Mouse (Mus musculus): ENCODE data around the gene Zbtb16. TPM values are rescaled to one million over a fixed set of nuclear protein-coding genes. Genes with fewer than 3 reads are reported as not detected.

The Zbtb16 gene
- total and polyA plus RNA-seq, 3 experiments, result 10.6 to 45.5 (median 20.0) TPM

DNA sequence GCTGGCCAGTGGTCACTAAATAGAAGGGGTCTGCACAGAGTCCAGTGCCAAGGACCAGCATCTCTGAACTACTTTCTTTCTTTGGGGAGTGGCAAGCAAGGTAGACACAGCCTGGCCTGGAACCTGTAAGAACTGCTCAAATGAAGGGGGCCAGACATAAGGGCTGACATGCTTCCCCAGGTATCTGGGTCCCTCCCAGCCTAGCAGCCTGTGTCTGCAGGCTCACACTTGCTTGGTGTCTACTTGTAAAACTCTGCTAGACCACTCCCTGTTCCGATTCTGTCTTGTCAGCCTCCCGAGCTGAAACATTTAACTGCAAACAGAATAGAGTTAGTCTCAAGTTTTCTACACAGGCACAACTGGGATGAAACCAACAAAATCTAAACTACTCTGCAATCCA lies 41.6 kb downstream of the Zbtb16 start:
- Histone ChIP-seq H3K36me3 (replicated peaks) (peaks cover 51% of the 10 kb centered on the region), H3K27me3 (ENCODE audit: insufficient read depth, low read length) (no peaks in the 10 kb centered on the region), H3K4me3 (ENCODE audit: low read depth, low read length) (peak overlapping the region; percentile 54; the same call in 1 of the 2 replicates), H3K4me1 (ENCODE audit: insufficient read depth, low read depth, low read length) (peaks cover 90% of the 10 kb centered on the region), H3K9me3 (replicated peaks) (no peaks in the 10 kb centered on the region)
- no peak for DNase-seq (ENCODE audit: low spot score)
- ATAC-seq (ENCODE audit: extremely low read depth, insufficient number of reproducible peaks, low FRiP score, poor library complexity, severe bottlenecking), result no peak
- TF ChIP-seq POLR2AphosphoS5 (IDR thresholded peaks at IDR 0.05; ENCODE audit: insufficient replicate concordance, low read depth, low read length) (no peak), GATA1 (IDR thresholded peaks at IDR 0.05; ENCODE audit: borderline replicate concordance, low read length) (no peak), GATA2 (IDR thresholded peaks at IDR 0.05; ENCODE audit: borderline replicate concordance, low read depth, low read length) (no peak), CTCF (IDR thresholded peaks at IDR 0.05; ENCODE audit: low read depth, low read length) (no peak), TAL1 (conservative IDR thresholded peaks at IDR 0.05; ENCODE audit: low read depth, low read length) (no peak)

DNA sequence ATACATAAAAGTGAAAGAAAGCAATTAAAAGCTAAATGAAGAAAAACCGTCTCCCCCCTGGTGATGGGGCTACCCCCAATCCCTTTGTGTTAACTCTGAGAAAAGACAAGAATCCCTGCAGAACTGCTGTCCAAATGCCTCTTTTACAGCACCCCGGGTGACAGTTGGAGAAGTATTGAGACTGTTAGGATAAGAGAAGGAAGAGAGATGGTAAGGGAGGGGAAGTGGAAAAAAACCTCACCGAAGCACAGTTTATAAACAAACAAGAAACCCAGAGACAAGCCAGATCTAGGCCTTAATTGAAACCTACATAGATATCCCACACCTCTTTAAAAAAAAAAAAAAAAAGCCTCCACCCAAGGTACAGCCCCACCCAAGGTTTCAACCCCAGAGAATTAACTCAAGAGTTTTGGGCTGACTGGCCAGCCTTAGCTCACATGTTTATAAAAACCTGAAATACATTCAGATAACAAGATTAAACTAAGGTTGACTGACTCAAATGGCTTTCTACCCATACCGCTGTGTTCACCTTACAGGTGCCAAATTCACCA lies 42.3 kb downstream of the Zbtb16 start:
- Histone ChIP-seq H3K36me3 (replicated peaks) (peaks cover 51% of the 10 kb centered on the region), H3K4me3 (ENCODE audit: low read depth, low read length) (no peak overlapping the region; the same call in 1 of the 2 replicates), H3K9me3 (replicated peaks) (no peaks in the 10 kb centered on the region), H3K27me3 (ENCODE audit: insufficient read depth, low read length) (no peaks in the 10 kb centered on the region), H3K4me1 (ENCODE audit: insufficient read depth, low read depth, low read length) (peaks cover 91% of the 10 kb centered on the region)
- TF ChIP-seq CTCF (IDR thresholded peaks at IDR 0.05; ENCODE audit: low read depth, low read length), result no peak
- no peak for TF ChIP-seq GATA2 (IDR thresholded peaks at IDR 0.05; ENCODE audit: borderline replicate concordance, low read depth, low read length)
- no peak for TF ChIP-seq POLR2AphosphoS5 (IDR thresholded peaks at IDR 0.05; ENCODE audit: insufficient replicate concordance, low read depth, low read length)
- no peak for TF ChIP-seq GATA1 (IDR thresholded peaks at IDR 0.05; ENCODE audit: borderline replicate concordance, low read length)
- no peak for TF ChIP-seq TAL1 (conservative IDR thresholded peaks at IDR 0.05; ENCODE audit: low read depth, low read length)
- no peak for DNase-seq (ENCODE audit: low spot score)
- ATAC-seq (ENCODE audit: extremely low read depth, insufficient number of reproducible peaks, low FRiP score, poor library complexity, severe bottlenecking), result no peak

DNA sequence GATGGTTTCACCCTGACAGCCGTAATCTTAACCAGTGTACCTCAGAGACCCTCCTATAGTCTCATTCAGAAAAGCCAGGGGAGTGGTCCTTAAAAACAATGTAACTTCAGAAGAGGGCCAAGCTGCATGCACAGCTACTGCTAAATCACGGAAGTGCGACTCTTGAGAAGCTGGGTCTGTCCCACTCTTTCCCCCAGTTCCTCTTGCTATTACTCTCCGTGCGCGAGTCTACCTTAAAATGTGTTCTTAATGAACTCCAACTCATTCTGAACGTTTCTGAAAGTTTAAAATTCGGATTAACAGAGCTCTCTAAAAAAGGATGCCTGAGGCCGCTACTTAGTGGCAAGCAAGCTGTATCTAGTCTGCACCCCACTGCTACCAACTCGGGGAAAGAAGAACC lies 45.4 kb downstream of the Zbtb16 start:
- no peak for DNase-seq (ENCODE audit: low spot score)

DNA sequence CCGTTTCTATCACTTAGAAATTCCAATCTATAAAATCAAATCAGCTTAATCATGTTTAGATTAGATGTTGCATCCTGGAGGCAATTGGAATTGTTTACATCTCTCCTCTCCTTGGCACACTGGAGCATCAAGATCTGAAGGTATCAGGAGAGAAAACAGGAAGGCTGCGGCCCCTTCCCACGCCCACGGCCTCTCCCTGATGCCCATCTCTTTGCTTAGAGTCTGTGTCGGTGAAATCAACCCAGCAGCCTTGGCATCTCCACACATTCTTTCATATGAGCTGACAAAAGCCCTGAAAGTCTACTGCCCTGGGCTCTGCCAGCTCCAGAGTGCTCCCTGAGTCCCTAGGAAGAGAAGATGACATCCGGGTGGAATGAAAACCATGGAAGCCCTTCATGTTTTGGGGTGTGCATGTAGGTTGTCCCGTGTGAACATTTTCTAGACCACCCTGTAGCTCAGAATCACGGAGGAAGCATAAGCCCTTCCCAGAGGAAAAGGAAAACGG lies 48.1 kb downstream of the Zbtb16 start:
- Histone ChIP-seq H3K9me3 (replicated peaks) (no peaks in the 10 kb centered on the region), H3K36me3 (replicated peaks) (peaks cover 50% of the 10 kb centered on the region), H3K27me3 (ENCODE audit: insufficient read depth, low read length) (no peaks in the 10 kb centered on the region), H3K4me1 (ENCODE audit: insufficient read depth, low read depth, low read length) (peaks cover 84% of the 10 kb centered on the region), H3K4me3 (ENCODE audit: low read depth, low read length) (no peak overlapping the region)
- DNase-seq (ENCODE audit: low spot score) (no peak), ATAC-seq (ENCODE audit: extremely low read depth, insufficient number of reproducible peaks, low FRiP score, poor library complexity, severe bottlenecking) (no peak)
- TF ChIP-seq POLR2AphosphoS5 (IDR thresholded peaks at IDR 0.05; ENCODE audit: insufficient replicate concordance, low read depth, low read length) (no peak), TAL1 (conservative IDR thresholded peaks at IDR 0.05; ENCODE audit: low read depth, low read length) (no peak), GATA2 (IDR thresholded peaks at IDR 0.05; ENCODE audit: borderline replicate concordance, low read depth, low read length) (no peak), GATA1 (IDR thresholded peaks at IDR 0.05; ENCODE audit: borderline replicate concordance, low read length) (no peak), CTCF (IDR thresholded peaks at IDR 0.05; ENCODE audit: low read depth, low read length) (no peak)

More for the DNA sequence above, 45.4 kb downstream of the Zbtb16 start:
- ATAC-seq (ENCODE audit: extremely low read depth, insufficient number of reproducible peaks, low FRiP score, poor library complexity, severe bottlenecking), result no peak
- no peak for TF ChIP-seq POLR2AphosphoS5 (IDR thresholded peaks at IDR 0.05; ENCODE audit: insufficient replicate concordance, low read depth, low read length)
- TF ChIP-seq TAL1 (conservative IDR thresholded peaks at IDR 0.05; ENCODE audit: low read depth, low read length), result no peak
- no peak for TF ChIP-seq GATA2 (IDR thresholded peaks at IDR 0.05; ENCODE audit: borderline replicate concordance, low read depth, low read length)
- TF ChIP-seq GATA1 (IDR thresholded peaks at IDR 0.05; ENCODE audit: borderline replicate concordance, low read length), result no peak
- no peak for TF ChIP-seq CTCF (IDR thresholded peaks at IDR 0.05; ENCODE audit: low read depth, low read length)
- H3K4me3 ChIP-seq (ENCODE audit: low read depth, low read length), result no peak overlapping the region
- H3K27me3 ChIP-seq (ENCODE audit: insufficient read depth, low read length), result no peaks in the 10 kb centered on the region
- H3K9me3 ChIP-seq (replicated peaks), result no peaks in the 10 kb centered on the region
- peaks cover 89% of the 10 kb centered on the region for H3K4me1 ChIP-seq (ENCODE audit: insufficient read depth, low read depth, low read length)
- H3K36me3 ChIP-seq (replicated peaks), result peaks cover 33% of the 10 kb centered on the region

DNA sequence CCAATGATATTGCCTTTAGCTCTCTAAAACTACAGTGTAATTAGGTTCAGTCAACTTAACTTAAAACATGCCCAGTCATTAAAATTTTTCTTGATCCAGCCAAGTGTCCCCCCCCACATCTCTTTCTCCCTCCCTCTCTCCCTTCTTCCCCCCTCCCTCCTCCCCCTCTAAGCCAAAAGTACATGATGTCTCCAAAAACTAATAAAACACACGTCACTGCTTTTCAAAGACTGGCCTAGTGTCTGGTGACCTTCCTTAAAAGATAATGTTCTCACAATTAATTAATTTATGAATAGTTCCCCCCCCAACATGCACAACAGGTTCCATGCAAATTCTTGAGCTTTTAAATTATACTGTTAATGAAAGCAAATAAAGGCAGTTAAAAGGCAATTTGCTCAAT lies 48.7 kb downstream of the Zbtb16 start:
- TF ChIP-seq GATA2 (IDR thresholded peaks at IDR 0.05; ENCODE audit: borderline replicate concordance, low read depth, low read length) (no peak), POLR2AphosphoS5 (IDR thresholded peaks at IDR 0.05; ENCODE audit: insufficient replicate concordance, low read depth, low read length) (no peak), TAL1 (conservative IDR thresholded peaks at IDR 0.05; ENCODE audit: low read depth, low read length) (no peak), GATA1 (IDR thresholded peaks at IDR 0.05; ENCODE audit: borderline replicate concordance, low read length) (no peak), CTCF (IDR thresholded peaks at IDR 0.05; ENCODE audit: low read depth, low read length) (no peak)
- Histone ChIP-seq H3K36me3 (replicated peaks) (peaks cover 52% of the 10 kb centered on the region), H3K4me1 (ENCODE audit: insufficient read depth, low read depth, low read length) (peaks cover 84% of the 10 kb centered on the region), H3K4me3 (ENCODE audit: low read depth, low read length) (no peak overlapping the region; the same call in 1 of the 2 replicates), H3K27me3 (ENCODE audit: insufficient read depth, low read length) (no peaks in the 10 kb centered on the region), H3K9me3 (replicated peaks) (no peaks in the 10 kb centered on the region)
- DNase-seq (ENCODE audit: low spot score) (no peak), ATAC-seq (ENCODE audit: extremely low read depth, insufficient number of reproducible peaks, low FRiP score, poor library complexity, severe bottlenecking) (no peak)

DNA sequence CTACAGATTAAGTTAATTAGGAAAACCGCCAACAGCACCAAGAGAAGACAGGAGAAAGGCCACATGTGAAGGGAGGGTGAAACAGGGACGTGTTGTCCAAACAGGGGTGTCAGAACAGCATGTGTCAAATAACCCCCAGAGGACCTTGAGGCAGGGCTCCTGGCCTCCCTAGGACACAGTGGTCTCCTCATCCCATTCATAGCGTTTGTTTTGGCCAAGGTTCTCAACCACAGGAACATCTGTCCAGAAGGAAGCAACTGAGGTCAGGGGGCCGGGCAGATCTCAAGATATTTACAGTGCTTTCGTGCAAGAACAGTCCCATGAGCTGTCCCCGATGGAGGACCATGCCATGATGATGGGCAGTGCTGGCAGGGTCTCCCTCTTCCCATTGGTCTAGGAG lies 49.2 kb downstream of the Zbtb16 start:
- DNase-seq (ENCODE audit: low spot score) (no peak), ATAC-seq (ENCODE audit: extremely low read depth, insufficient number of reproducible peaks, low FRiP score, poor library complexity, severe bottlenecking) (no peak; the same call in 1 of the 2 replicates)
- peaks cover 51% of the 10 kb centered on the region for H3K36me3 ChIP-seq (replicated peaks)
- no peaks in the 10 kb centered on the region for H3K27me3 ChIP-seq (ENCODE audit: insufficient read depth, low read length)
- peak overlapping the region; percentile 44; the same call in 1 of the 2 replicates for H3K4me3 ChIP-seq (ENCODE audit: low read depth, low read length)
- peaks cover 82% of the 10 kb centered on the region for H3K4me1 ChIP-seq (ENCODE audit: insufficient read depth, low read depth, low read length)
- TF ChIP-seq CTCF (IDR thresholded peaks at IDR 0.05; ENCODE audit: low read depth, low read length) (no peak), TAL1 (conservative IDR thresholded peaks at IDR 0.05; ENCODE audit: low read depth, low read length) (no peak), GATA2 (IDR thresholded peaks at IDR 0.05; ENCODE audit: borderline replicate concordance, low read depth, low read length) (no peak), GATA1 (IDR thresholded peaks at IDR 0.05; ENCODE audit: borderline replicate concordance, low read length) (no peak), POLR2AphosphoS5 (IDR thresholded peaks at IDR 0.05; ENCODE audit: insufficient replicate concordance, low read depth, low read length) (no peak)
- H3K9me3 ChIP-seq (replicated peaks), result no peaks in the 10 kb centered on the region
